Mouse (Mus musculus) CH12.LX (cell line): ENCODE measurements around the gene Ephx1. TPM values are rescaled to one million over a fixed set of nuclear protein-coding genes. Genes with fewer than 3 reads are reported as not detected.

Experiments used
- DNase-seq: peaks from one replicate; pipeline ENCODE4 v3.0.0-alpha.2; 2013; ENCODE audit errors: extremely low read depth
- H3K27ac ChIP-seq: 2 replicates; pipeline ENCODE4 v1.5.1; 2012; ENCODE audit warnings: low read depth, mild to moderate bottlenecking, control low read depth, moderate library complexity; ENCODE audit not compliant: insufficient read depth
- H3K27me3 ChIP-seq: replicated peaks from 2 replicates; pipeline ENCODE3; 2012; ENCODE audit warnings: inconsistent platforms
- H3K36me3 ChIP-seq, 2 experiments: replicated peaks in 1 of 2; 2 replicates each; pipeline versions ENCODE3 to v1.6.1; 2012; ENCODE audit warnings: inconsistent platforms in 1 of 2, low read length in 1 of 2, mild to moderate bottlenecking in 1 of 2, mixed read lengths in 1 of 2, moderate library complexity in 1 of 2; ENCODE audit not compliant: control insufficient read depth in 1 of 2, insufficient read depth in 1 of 2
- H3K4me1 ChIP-seq, 2 experiments: 2 replicates each; pipeline ENCODE4 v1.6.1; 2012; ENCODE audit warnings: inconsistent platforms in 1 of 2, moderate library complexity in 1 of 2; ENCODE audit not compliant: insufficient read depth in 2 of 2, control insufficient read depth in 1 of 2
- H3K4me2 ChIP-seq: 2 replicates; pipeline ENCODE4 v1.6.1; 2012; ENCODE audit warnings: low read depth, mild to moderate bottlenecking, control low read depth; ENCODE audit not compliant: poor library complexity, insufficient read depth, severe bottlenecking
- H3K4me3 ChIP-seq, 3 experiments: fragments of 150-350 bp in 1 of 3; sonication (generic) in 1 of 3; replicated peaks in 1 of 3; 2 replicates each; pipeline versions ENCODE3 to v1.5.1; 2011 to 2012; ENCODE audit warnings: low read depth in 2 of 3, low read length in 2 of 3, mild to moderate bottlenecking in 2 of 3, moderate library complexity in 2 of 3, control low read depth in 1 of 3, improper control_type of control experiment in 1 of 3, inconsistent platforms in 1 of 3, mixed read lengths in 1 of 3; ENCODE audit not compliant: poor library complexity in 1 of 3
- H3K79me2 ChIP-seq: replicated peaks from 2 replicates; pipeline ENCODE4 v1.6.1; 2012; ENCODE audit warnings: mild to moderate bottlenecking, moderate library complexity; ENCODE audit not compliant: control insufficient read depth, poor library complexity, insufficient read depth, severe bottlenecking; ENCODE audit errors: extremely low read depth
- H3K9ac ChIP-seq: 2 replicates; pipeline ENCODE4 v1.6.1; 2012; ENCODE audit warnings: low read depth, mild to moderate bottlenecking, control low read depth, moderate library complexity; ENCODE audit not compliant: insufficient read depth
- H3K9me3 ChIP-seq: replicated peaks from 2 replicates; pipeline ENCODE3; 2012; ENCODE audit warnings: low read length, inconsistent platforms, mixed read lengths
- CHD1 ChIP-seq: IDR thresholded peaks from 2 replicates; pipeline ENCODE4 v1.6.1; 2012; ENCODE audit warnings: low read depth, low read length, improper control_type of control experiment, inconsistent platforms
- CHD2 ChIP-seq: IDR thresholded peaks from 2 replicates; pipeline ENCODE4 v1.6.1; 2011; ENCODE audit warnings: low read length, improper control_type of control experiment
- CTCF ChIP-seq, 2 experiments: IDR thresholded peaks in 1 of 2; conservative IDR thresholded peaks in 1 of 2; 2 replicates each; pipeline ENCODE4 v1.5.1; 2011 to 2012; ENCODE audit warnings: low read depth in 2 of 2, low read length in 2 of 2, improper control_type of control experiment in 1 of 2, inconsistent platforms in 1 of 2, mild to moderate bottlenecking in 1 of 2, moderate library complexity in 1 of 2
- E2F4 ChIP-seq: IDR thresholded peaks from 2 replicates; pipeline ENCODE4 v1.6.1; 2011; ENCODE audit warnings: low read depth, low read length, improper control_type of control experiment; ENCODE audit not compliant: insufficient replicate concordance
- ELF1 ChIP-seq: IDR thresholded peaks from 2 replicates; pipeline ENCODE4 v1.6.1; 2014; ENCODE audit warnings: low read depth, mild to moderate bottlenecking, inconsistent platforms, low read length, improper control_type of control experiment
- GABPA ChIP-seq: IDR thresholded peaks from 2 replicates; pipeline ENCODE4 v1.6.1; 2012; ENCODE audit warnings: low read depth, low read length, improper control_type of control experiment, inconsistent platforms; ENCODE audit not compliant: insufficient replicate concordance
- JUND ChIP-seq: conservative IDR thresholded peaks from 2 replicates; pipeline ENCODE4 v1.6.1; 2011; ENCODE audit warnings: low read depth, low read length, improper control_type of control experiment
- KAT2A ChIP-seq: IDR thresholded peaks from 2 replicates; pipeline ENCODE4 v1.6.1; 2012; ENCODE audit warnings: low read length, improper control_type of control experiment, inconsistent platforms; ENCODE audit not compliant: insufficient replicate concordance
- MEF2A ChIP-seq: IDR thresholded peaks from 2 replicates; pipeline ENCODE4 v1.6.1; 2014; ENCODE audit warnings: low read depth, mild to moderate bottlenecking, inconsistent platforms, low read length, improper control_type of control experiment, borderline replicate concordance
- MXI1 ChIP-seq: IDR thresholded peaks from 2 replicates; pipeline ENCODE4 v1.6.1; 2011; ENCODE audit warnings: mild to moderate bottlenecking, low read depth, low read length, improper control_type of control experiment
- MYC ChIP-seq: IDR thresholded peaks from 2 replicates; pipeline ENCODE4 v1.6.1; 2011; ENCODE audit warnings: low read depth, mild to moderate bottlenecking, improper control_type of control experiment, low read length
- RAD21 ChIP-seq: IDR thresholded peaks from 2 replicates; pipeline ENCODE4 v1.6.1; 2011; ENCODE audit warnings: low read depth, mild to moderate bottlenecking, low read length, improper control_type of control experiment, moderate library complexity
- RCOR1 ChIP-seq: conservative IDR thresholded peaks from 2 replicates; pipeline ENCODE4 v1.6.1; 2012; ENCODE audit warnings: low read depth, mild to moderate bottlenecking, inconsistent platforms, low read length, improper control_type of control experiment
- SIN3A ChIP-seq: IDR thresholded peaks from 2 replicates; pipeline ENCODE4 v1.6.1; 2012; ENCODE audit warnings: low read length, improper control_type of control experiment, inconsistent platforms
- TBP ChIP-seq: conservative IDR thresholded peaks from 2 replicates; pipeline ENCODE4 v1.6.1; 2011; ENCODE audit warnings: low read depth, low read length, improper control_type of control experiment
- TCF12 ChIP-seq: IDR thresholded peaks from 2 replicates; pipeline ENCODE4 v1.6.1; 2014; ENCODE audit warnings: low read depth, mild to moderate bottlenecking, inconsistent platforms, low read length, improper control_type of control experiment
- USF1 ChIP-seq: IDR thresholded peaks from 2 replicates; pipeline ENCODE4 v1.6.1; 2014; ENCODE audit warnings: low read depth, mild to moderate bottlenecking, inconsistent platforms, low read length, improper control_type of control experiment
- USF2 ChIP-seq: conservative IDR thresholded peaks from 2 replicates; pipeline ENCODE4 v1.6.1; 2011; ENCODE audit warnings: low read depth, low read length, improper control_type of control experiment
- ZC3H11A ChIP-seq: IDR thresholded peaks from 2 replicates; pipeline ENCODE4 v1.6.1; 2012; ENCODE audit warnings: low read depth, mild to moderate bottlenecking, inconsistent platforms, low read length, improper control_type of control experiment
- ZKSCAN1 ChIP-seq: IDR thresholded peaks from 2 replicates; pipeline ENCODE4 v1.6.1; 2012; ENCODE audit warnings: low read depth, inconsistent platforms, low read length, improper control_type of control experiment, borderline replicate concordance
- ZMIZ1 ChIP-seq: IDR thresholded peaks from 2 replicates; pipeline ENCODE4 v1.6.1; 2012; ENCODE audit warnings: low read depth, mild to moderate bottlenecking, inconsistent platforms, low read length, improper control_type of control experiment
- ZNF384 ChIP-seq: IDR thresholded peaks from 2 replicates; pipeline ENCODE4 v1.6.1; 2012; ENCODE audit warnings: low read depth, low read length, improper control_type of control experiment, inconsistent platforms
- dilution Hi-C: fragments of 300-500 bp; cut with MboI; formaldehyde crosslinking; loops from 2 replicates; pipeline ENCODE4 v1.14.3; 2020; ENCODE audit warnings: low sequenced_read_pairs; ENCODE audit not compliant: extremely low pct_unique_long_range_greater_than_20kb, extremely low pct_ligation_motif_present
- in situ Hi-C: fragments of 300-500 bp; cut with MboI; formaldehyde crosslinking; loops from 3 replicates; pipeline ENCODE4 v1.14.3; 2019; ENCODE audit warnings: low sequenced_read_pairs, low pct_ligation_motif_present, low pct_unique_long_range_greater_than_20kb, mixed read lengths
- polyA plus RNA-seq: library from polyadenylated mRNA; unstranded; fragments of >175 nt; gene quantifications from 2 replicates; pipeline ENCODE4 v1.2.1, GENCODE M21; 2012; ENCODE audit warnings: low read depth; ENCODE audit not compliant: insufficient read length
- total RNA-seq, 2 experiments: library from RNA; depleted of rRNA; stranded (reverse); fragments of 300-350 nt in 1 of 2; fragments of >200 nt in 1 of 2; gene quantifications; 2 replicates each; pipeline ENCODE4 v1.2.3; 2012 to 2014

Ephx1 gene
- total RNA-seq (2012; rRNA removed) (7.5 and 12.0 TPM in 2 replicates), total RNA-seq (2014; rRNA removed) (9.8 and 10.7 TPM in 2 replicates), polyA plus RNA-seq (20.7 and 21.5 TPM in 2 replicates)

- H3K36me3 ChIP-seq = no peaks in the 10 kb centered on the region
- in situ Hi-C loops (loop anchor here (5.0 to 25.0 kb wide), 2 partner anchors 34 to 516 kb away; no protein-coding TSS in a partner anchor), dilution Hi-C loops (no loop called here)
- H3K4me2 ChIP-seq = no peak within 1 kb of the TSS
- H3K9ac ChIP-seq = no peak within 1 kb of the TSS
- H3K4me1 ChIP-seq = peaks cover 3 to 7% of the 10 kb centered on the region in 2 experiments
- peaks cover 27% of the 10 kb centered on the region for H3K27me3 ChIP-seq
- peaks cover 3% of the 10 kb centered on the region for H3K9me3 ChIP-seq
- TF ChIP-seq CHD2 = no peak
- TF ChIP-seq RCOR1 = no peak
- TF ChIP-seq CTCF (conservative IDR thresholded peaks at IDR 0.05 in 1 of 2, IDR thresholded peaks at IDR 0.05 in 1 of 2; ENCODE audit: low read depth in 2 of 2, low read length in 2 of 2) = no peak
- TF ChIP-seq ELF1 = no peak
- TF ChIP-seq USF2 = no peak
- TF ChIP-seq GABPA = no peak
- TF ChIP-seq TBP = no peak
- TF ChIP-seq ZC3H11A = no peak
- TF ChIP-seq ZKSCAN1 = no peak
- no peak for TF ChIP-seq JUND
- no peak for TF ChIP-seq MYC
- no peak for DNase-seq
- no peaks in the 10 kb centered on the region for H3K79me2 ChIP-seq
- H3K4me3 ChIP-seq = no peak within 1 kb of the TSS
- H3K27ac ChIP-seq = no peak within 1 kb of the TSS
Measured at GRCm38 (mm10) chr1:181020756-181021487, at the start of gene Ephx1. Gene Ephx1 (minus strand): TSS chr1:181020904.

GRCm38 (mm10) chr1:181069671-181070070 is 49.0 kb upstream of the Ephx1 start:
- H3K4me1 ChIP-seq = no peaks in the 10 kb centered on the region
- H3K4me3 ChIP-seq = no peak overlapping the region
- no peaks in the 10 kb centered on the region for H3K9me3 ChIP-seq
- TF ChIP-seq SIN3A (no peak), USF1 (no peak), ZMIZ1 (no peak), TCF12 (no peak), MEF2A (no peak), JUND (no peak), KAT2A (no peak), CHD2 (no peak), E2F4 (no peak), ZKSCAN1 (no peak), MXI1 (no peak), RAD21 (no peak), ZNF384 (no peak), CHD1 (no peak), ZC3H11A (no peak)
- H3K79me2 ChIP-seq = no peaks in the 10 kb centered on the region
- H3K27ac ChIP-seq = no peak overlapping the region
- H3K27me3 ChIP-seq = peaks cover 2% of the 10 kb centered on the region
- no peak overlapping the region for H3K9ac ChIP-seq
- no peaks in the 10 kb centered on the region for H3K36me3 ChIP-seq
- in situ Hi-C loops (no loop called here), dilution Hi-C loops (no loop called here)
- H3K4me2 ChIP-seq = no peak overlapping the region
- DNase-seq = no peak
